Mouse (Mus musculus): ENCODE results near the gene Cog5. TPM values are rescaled to one million over a fixed set of nuclear protein-coding genes. Genes with fewer than 3 reads are reported as not detected.

The Cog5 gene
- polyA plus RNA-seq, 1 experiment from 2014 or later, result 24.2 TPM

DNA sequence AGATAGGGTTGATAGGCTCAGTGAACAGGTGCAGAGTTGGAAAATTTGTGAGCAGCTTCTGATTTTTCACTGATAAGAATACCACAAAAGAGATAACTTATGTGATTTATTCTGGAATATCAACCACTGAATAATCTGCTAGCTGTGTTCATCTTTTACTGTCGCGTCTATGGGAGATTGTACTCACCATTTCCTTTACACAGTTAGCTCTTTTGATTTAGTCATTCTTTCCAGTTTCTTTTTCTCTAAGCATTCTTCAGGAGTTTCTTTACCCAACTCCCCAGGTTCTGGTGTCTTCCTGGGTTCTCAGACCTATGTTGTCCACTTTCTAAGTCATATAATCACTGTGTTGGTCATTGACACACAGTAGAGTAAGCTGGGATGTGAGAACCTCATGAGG lies 2.2 kb downstream of the Cog5 start:
- Histone ChIP-seq H3K9me3 (replicated peaks) (no peaks in the 10 kb centered on the region), H3K27ac (no peak overlapping the region), H3K4me2 (no peak overlapping the region), H3K9ac (no peak overlapping the region), H3K4me1 (peaks cover 10% of the 10 kb centered on the region), H3K36me3 (ENCODE audit: poor library complexity, severe bottlenecking) (no peaks in the 10 kb centered on the region), H3K4me3 (no peak overlapping the region), H3K27me3 (no peaks in the 10 kb centered on the region)
- no peak for ATAC-seq
- 98% methylated on average over 2 of the region's 2 CpGs for WGBS

- WGBS, result 70% methylated on average over 6 of the region's 6 CpGs
Observed at GRCm38 (mm10) chr12:31665999-31666398, 11.3 kb downstream of the Cog5 start.

GRCm38 (mm10) chr12:31667187-31667586 lies 12.5 kb downstream of the Cog5 start:
- H3K27ac ChIP-seq, result no peak overlapping the region
- WGBS, result 69% methylated on average over 3 of the region's 3 CpGs
- ATAC-seq, result no peak
- H3K9me3 ChIP-seq (replicated peaks), result no peaks in the 10 kb centered on the region
- H3K36me3 ChIP-seq (ENCODE audit: poor library complexity, severe bottlenecking), result peaks cover 39% of the 10 kb centered on the region
- H3K4me2 ChIP-seq, result no peak overlapping the region
- H3K4me1 ChIP-seq, result no peaks in the 10 kb centered on the region
- no peak overlapping the region for H3K4me3 ChIP-seq
- no peaks in the 10 kb centered on the region for H3K27me3 ChIP-seq
- no peak overlapping the region for H3K9ac ChIP-seq

More at GRCm38 (mm10) chr12:31665999-31666398, 11.3 kb downstream of the Cog5 start:
- H3K9ac ChIP-seq, result no peak overlapping the region
- H3K4me3 ChIP-seq, result no peak overlapping the region
- no peaks in the 10 kb centered on the region for H3K27me3 ChIP-seq
- H3K27ac ChIP-seq, result no peak overlapping the region
- no peak for ATAC-seq
- H3K36me3 ChIP-seq (ENCODE audit: poor library complexity, severe bottlenecking), result peaks cover 32% of the 10 kb centered on the region
- no peaks in the 10 kb centered on the region for H3K9me3 ChIP-seq (replicated peaks)
- no peaks in the 10 kb centered on the region for H3K4me1 ChIP-seq
- H3K4me2 ChIP-seq, result no peak overlapping the region

DNA sequence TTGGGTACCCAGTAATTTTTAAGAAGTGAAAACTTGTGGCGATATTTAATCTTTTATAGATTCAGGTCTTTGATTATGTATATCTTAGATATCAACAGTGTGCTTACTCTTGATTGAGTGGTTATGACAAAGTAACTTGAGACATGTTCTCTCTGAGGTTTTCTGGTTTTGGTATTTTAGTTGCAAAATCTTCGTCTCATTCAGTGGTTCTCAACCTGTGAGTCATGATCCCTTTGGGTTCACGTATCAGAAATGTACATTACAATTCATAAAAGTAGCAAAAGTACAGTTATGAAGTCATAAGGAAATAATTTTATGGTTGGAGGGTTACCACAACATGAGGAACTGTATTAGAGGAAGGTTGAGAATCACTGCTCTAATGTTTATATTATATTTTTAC lies 32.0 kb downstream of the Cog5 start:
- no peaks in the 10 kb centered on the region for H3K36me3 ChIP-seq (ENCODE audit: poor library complexity, severe bottlenecking)
- H3K4me2 ChIP-seq, result no peak overlapping the region
- ATAC-seq, result no peak
- no peaks in the 10 kb centered on the region for H3K4me1 ChIP-seq
- no peak overlapping the region for H3K4me3 ChIP-seq
- H3K9ac ChIP-seq, result no peak overlapping the region
- H3K27ac ChIP-seq, result no peak overlapping the region
- no peaks in the 10 kb centered on the region for H3K9me3 ChIP-seq (replicated peaks)
- 96% methylated on average over 3 of the region's 3 CpGs for WGBS
- no peaks in the 10 kb centered on the region for H3K27me3 ChIP-seq

GRCm38 (mm10) chr12:31693278-31693677 lies 38.6 kb downstream of the Cog5 start:
- H3K9me3 ChIP-seq (replicated peaks), result peaks cover 8% of the 10 kb centered on the region; the same call in 1 of the 2 replicates
- H3K4me3 ChIP-seq, result no peak overlapping the region
- H3K9ac ChIP-seq, result no peak overlapping the region
- WGBS, result 92% methylated on average over 1 of the region's 1 CpGs
- H3K4me1 ChIP-seq, result no peaks in the 10 kb centered on the region
- no peaks in the 10 kb centered on the region for H3K27me3 ChIP-seq
- no peak overlapping the region for H3K4me2 ChIP-seq
- no peak for ATAC-seq
- H3K36me3 ChIP-seq (ENCODE audit: poor library complexity, severe bottlenecking), result peaks cover 10% of the 10 kb centered on the region
- H3K27ac ChIP-seq, result no peak overlapping the region

- no peak for ATAC-seq
- no peak overlapping the region for H3K9ac ChIP-seq
- H3K4me3 ChIP-seq, result no peak overlapping the region
- peaks cover 10% of the 10 kb centered on the region for H3K36me3 ChIP-seq (ENCODE audit: poor library complexity, severe bottlenecking)
- H3K4me2 ChIP-seq, result no peak overlapping the region
- H3K27ac ChIP-seq, result no peak overlapping the region
- H3K4me1 ChIP-seq, result no peaks in the 10 kb centered on the region
- peaks cover 8% of the 10 kb centered on the region; the same call in 1 of the 2 replicates for H3K9me3 ChIP-seq (replicated peaks)
- 69% methylated on average over 5 of the region's 5 CpGs for WGBS
- no peaks in the 10 kb centered on the region for H3K27me3 ChIP-seq
Observed at GRCm38 (mm10) chr12:31700623-31701347, 46.1 kb downstream of the Cog5 start.

DNA sequence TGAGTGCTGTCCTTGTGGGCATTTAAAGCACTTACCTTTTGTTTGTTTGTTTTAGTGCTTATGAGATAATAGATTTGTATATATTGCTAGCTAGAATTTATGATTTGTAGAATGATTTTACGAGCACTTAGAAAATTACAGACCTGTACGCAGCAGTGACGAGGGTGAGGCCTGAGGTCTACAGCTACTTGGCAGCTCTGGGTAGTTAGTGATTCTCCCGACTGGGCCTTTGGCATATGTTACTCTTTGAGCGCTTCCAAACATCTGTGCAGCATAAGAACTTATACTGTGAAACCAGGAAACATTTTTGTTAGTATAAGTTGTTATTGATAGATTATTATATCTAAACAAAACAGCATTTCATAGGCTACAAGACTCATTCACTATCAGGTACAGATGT lies 46.7 kb downstream of the Cog5 start:
- Histone ChIP-seq H3K9me3 (replicated peaks) (peaks cover 8% of the 10 kb centered on the region; the same call in 1 of the 2 replicates), H3K36me3 (ENCODE audit: poor library complexity, severe bottlenecking) (peaks cover 10% of the 10 kb centered on the region), H3K27ac (no peak overlapping the region), H3K4me1 (no peaks in the 10 kb centered on the region), H3K4me2 (no peak overlapping the region), H3K27me3 (no peaks in the 10 kb centered on the region), H3K4me3 (no peak overlapping the region), H3K9ac (no peak overlapping the region)
- ATAC-seq, result no peak
- WGBS, result 89% methylated on average over 5 of the region's 5 CpGs

DNA sequence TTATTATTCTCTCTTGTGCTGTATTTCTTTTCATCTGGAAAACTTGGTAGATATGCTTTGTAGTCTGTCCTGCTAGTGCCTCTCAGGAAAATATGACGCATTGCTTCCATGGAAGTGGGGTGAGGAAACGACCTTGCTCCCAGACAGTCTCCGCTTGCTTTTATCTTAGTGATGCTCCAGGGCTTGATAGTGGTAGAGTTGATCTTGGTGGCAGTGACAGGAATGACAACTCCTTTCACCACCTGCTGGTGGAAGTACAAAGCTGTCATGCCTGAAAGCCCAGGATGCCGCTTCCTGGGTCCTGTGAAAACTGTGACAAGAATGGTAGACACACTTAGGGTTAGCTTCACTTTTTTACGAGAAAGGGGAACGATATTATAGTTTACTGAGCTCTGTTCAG lies 49.2 kb downstream of the Cog5 start:
- Histone ChIP-seq H3K4me1 (no peaks in the 10 kb centered on the region), H3K9me3 (replicated peaks) (no peaks in the 10 kb centered on the region), H3K4me2 (no peak overlapping the region), H3K9ac (no peak overlapping the region), H3K4me3 (no peak overlapping the region), H3K36me3 (ENCODE audit: poor library complexity, severe bottlenecking) (no peaks in the 10 kb centered on the region), H3K27ac (no peak overlapping the region), H3K27me3 (no peaks in the 10 kb centered on the region)
- ATAC-seq, result no peak
- WGBS, result 77% methylated on average over 6 of the region's 6 CpGs

DNA sequence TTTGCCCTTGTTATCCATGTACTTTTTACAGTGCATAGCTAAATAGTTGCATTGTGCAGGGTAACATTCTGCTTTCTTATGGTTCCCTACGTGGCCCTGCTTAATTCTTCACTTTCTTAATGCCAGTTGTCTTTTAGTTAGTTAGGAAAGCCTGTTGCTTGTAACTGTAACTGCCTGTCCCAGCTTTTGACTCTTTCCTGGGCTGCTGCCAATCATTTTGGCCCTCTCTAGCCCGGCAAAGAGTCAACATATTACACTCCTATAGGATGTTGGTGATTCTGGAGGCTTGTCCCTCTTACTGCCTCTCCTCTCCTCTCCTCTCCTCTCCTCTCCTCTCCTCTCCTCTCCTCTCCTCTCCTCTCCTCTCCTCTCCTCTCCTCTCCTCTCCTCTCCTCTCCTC lies 51.5 kb downstream of the Cog5 start:
- Histone ChIP-seq H3K36me3 (ENCODE audit: poor library complexity, severe bottlenecking) (no peaks in the 10 kb centered on the region), H3K4me1 (peaks cover 5% of the 10 kb centered on the region; the same call in 1 of the 2 replicates), H3K9ac (no peak overlapping the region), H3K9me3 (replicated peaks) (no peaks in the 10 kb centered on the region), H3K4me3 (no peak overlapping the region), H3K27ac (no peak overlapping the region), H3K27me3 (no peaks in the 10 kb centered on the region), H3K4me2 (no peak overlapping the region)
- 69% methylated on average over 2 of the region's 2 CpGs for WGBS
- no peak for ATAC-seq

- 77% methylated on average over 1 of the region's 1 CpGs for whole genome bisulfite sequencing
- no peak overlapping the region for H3K4me2 ChIP-seq
- peaks cover 5% of the 10 kb centered on the region; the same call in 1 of the 2 replicates for H3K4me1 ChIP-seq
- H3K27me3 ChIP-seq, result no peaks in the 10 kb centered on the region
- ATAC-seq, result no peak
- H3K27ac ChIP-seq, result no peak overlapping the region
- no peaks in the 10 kb centered on the region for H3K36me3 ChIP-seq (ENCODE audit: poor library complexity, severe bottlenecking)
- no peak overlapping the region for H3K4me3 ChIP-seq
- no peaks in the 10 kb centered on the region for H3K9me3 ChIP-seq (replicated peaks)
- H3K9ac ChIP-seq, result no peak overlapping the region
Observed at GRCm38 (mm10) chr12:31707531-31707930, 52.9 kb downstream of the Cog5 start.

GRCm38 (mm10) chr12:31709665-31710064 lies 55.0 kb downstream of the Cog5 start:
- WGBS, result 88% methylated on average over 6 of the region's 6 CpGs
- H3K4me3 ChIP-seq, result no peak overlapping the region

GRCm38 (mm10) chr12:31712233-31712632 lies 57.6 kb downstream of the Cog5 start:
- Histone ChIP-seq H3K4me1 (peaks cover 5% of the 10 kb centered on the region; the same call in 1 of the 2 replicates), H3K27ac (no peak overlapping the region), H3K4me3 (peak overlapping the region; percentile 30), H3K4me2 (peak overlapping the region; percentile 41), H3K27me3 (no peaks in the 10 kb centered on the region), H3K36me3 (ENCODE audit: poor library complexity, severe bottlenecking) (no peaks in the 10 kb centered on the region), H3K9me3 (replicated peaks) (no peaks in the 10 kb centered on the region), H3K9ac (no peak overlapping the region)
- WGBS, result 42% methylated on average over 5 of the region's 5 CpGs
- ATAC-seq, result peak; percentile 60

More at GRCm38 (mm10) chr12:31709665-31710064, 55.0 kb downstream of the Cog5 start:
- Histone ChIP-seq H3K27ac (no peak overlapping the region), H3K9ac (no peak overlapping the region), H3K36me3 (ENCODE audit: poor library complexity, severe bottlenecking) (no peaks in the 10 kb centered on the region), H3K27me3 (no peaks in the 10 kb centered on the region), H3K4me1 (peaks cover 5% of the 10 kb centered on the region; the same call in 1 of the 2 replicates), H3K9me3 (replicated peaks) (no peaks in the 10 kb centered on the region), H3K4me2 (no peak overlapping the region)
- ATAC-seq, result no peak

GRCm38 (mm10) chr12:31712727-31713126 lies 58.1 kb downstream of the Cog5 start:
- no peak for ATAC-seq
- Histone ChIP-seq H3K36me3 (ENCODE audit: poor library complexity, severe bottlenecking) (no peaks in the 10 kb centered on the region), H3K9ac (no peak overlapping the region), H3K27ac (no peak overlapping the region), H3K9me3 (replicated peaks) (no peaks in the 10 kb centered on the region), H3K27me3 (no peaks in the 10 kb centered on the region), H3K4me2 (no peak overlapping the region), H3K4me1 (peaks cover 5% of the 10 kb centered on the region; the same call in 1 of the 2 replicates), H3K4me3 (no peak overlapping the region)
- WGBS, result 84% methylated on average over 4 of the region's 4 CpGs

All from forebrain, embryonic 13.5 days (tissue).